Mouse (Mus musculus): Measurements from ENCODE around the gene Thoc5. TPM values are rescaled to one million over a fixed set of nuclear protein-coding genes. Genes with fewer than 3 reads are reported as not detected.

Thoc5 gene
- polyA plus RNA-seq, 2 experiments, result 34.0 to 39.0 TPM

DNA sequence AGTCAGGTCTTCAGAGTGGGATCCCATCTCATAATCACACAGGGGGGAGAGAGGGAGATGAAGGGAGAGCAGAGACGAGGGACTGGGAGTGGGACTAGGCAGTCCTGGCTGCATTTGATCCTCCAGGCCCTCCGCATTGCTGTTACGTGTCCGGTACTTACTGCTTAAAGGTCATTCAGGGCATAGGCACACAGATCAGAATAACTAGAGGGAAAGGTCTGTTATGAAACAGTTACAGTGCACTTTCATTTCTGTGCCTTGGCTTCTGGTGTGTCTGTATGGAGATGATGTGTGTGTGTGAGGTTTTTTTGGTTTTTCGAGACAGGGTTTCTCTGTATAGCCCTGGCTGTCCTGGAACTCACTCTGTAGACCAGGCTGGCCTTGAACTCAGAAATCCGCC is 11.1 kb downstream of the Thoc5 start:
- Histone ChIP-seq H3K9me3 (ENCODE audit: control insufficient read depth, low read length) (no peaks in the 10 kb centered on the region), H3K4me2 (replicated peaks; ENCODE audit: low read depth, low read length, severe bottlenecking) (no peak overlapping the region), H3K9ac (ENCODE audit: low read depth, low read length, severe bottlenecking) (no peak overlapping the region), H3K4me3 (replicated peaks; ENCODE audit: low read length) (no peak overlapping the region), H3K27me3 (ENCODE audit: control insufficient read depth, insufficient read depth, low read length) (no peaks in the 10 kb centered on the region), H3K36me3 (ENCODE audit: control insufficient read depth, insufficient read depth, low read length) (peaks cover 61% of the 10 kb centered on the region), H3K27ac (replicated peaks; ENCODE audit: low read depth, low read length) (no peak overlapping the region), H3K4me1 (ENCODE audit: control insufficient read depth, insufficient read depth, low read length) (no peaks in the 10 kb centered on the region)
- WGBS, result 93% methylated on average over 6 of the region's 6 CpGs
- ATAC-seq (ENCODE audit: low FRiP score, low read depth), result no peak
- no peak for DNase-seq (ENCODE audit: low spot score)
- no peak for TF ChIP-seq POLR2A (IDR thresholded peaks at IDR 0.05; ENCODE audit: borderline replicate concordance, extremely low read depth, insufficient read depth, insufficient read length)

DNA sequence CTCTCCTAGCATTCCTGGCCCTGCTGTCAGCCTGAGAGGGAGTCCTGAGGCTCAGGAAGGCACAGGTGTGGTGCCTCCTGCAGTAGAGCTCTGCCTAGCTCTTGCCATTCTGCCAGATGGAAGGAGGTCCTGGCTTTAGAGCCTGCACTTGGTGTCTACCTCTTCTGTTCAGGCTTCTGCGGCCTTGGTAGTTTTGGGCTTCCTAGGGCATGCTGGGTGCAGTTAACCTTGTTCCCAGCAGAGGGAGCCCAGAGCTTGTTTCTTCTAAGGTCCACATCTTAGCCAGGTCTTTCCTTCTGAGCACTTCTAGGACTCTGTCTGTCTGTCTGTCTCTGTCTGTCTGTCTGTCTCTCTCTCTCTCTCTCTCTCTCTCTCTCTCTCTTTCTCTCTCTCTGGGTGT is 20.9 kb downstream of the Thoc5 start:
- no peak for ATAC-seq (ENCODE audit: low FRiP score, low read depth)
- TF ChIP-seq POLR2A (IDR thresholded peaks at IDR 0.05; ENCODE audit: borderline replicate concordance, extremely low read depth, insufficient read depth, insufficient read length), result no peak
- Histone ChIP-seq H3K36me3 (ENCODE audit: control insufficient read depth, insufficient read depth, low read length) (peaks cover 86% of the 10 kb centered on the region), H3K9me3 (ENCODE audit: control insufficient read depth, low read length) (no peaks in the 10 kb centered on the region), H3K4me1 (ENCODE audit: control insufficient read depth, insufficient read depth, low read length) (no peaks in the 10 kb centered on the region), H3K9ac (ENCODE audit: low read depth, low read length, severe bottlenecking) (no peak overlapping the region), H3K27me3 (ENCODE audit: control insufficient read depth, insufficient read depth, low read length) (no peaks in the 10 kb centered on the region), H3K4me3 (replicated peaks; ENCODE audit: low read length) (no peak overlapping the region), H3K27ac (replicated peaks; ENCODE audit: low read depth, low read length) (no peak overlapping the region), H3K4me2 (replicated peaks; ENCODE audit: low read depth, low read length, severe bottlenecking) (no peak overlapping the region)
- DNase-seq (ENCODE audit: low spot score), result peak; percentile 57
- WGBS, result 27% methylated on average over 1 of the region's 1 CpGs

- TF ChIP-seq POLR2A (IDR thresholded peaks at IDR 0.05; ENCODE audit: borderline replicate concordance, extremely low read depth, insufficient read depth, insufficient read length), result no peak
- Histone ChIP-seq H3K4me2 (replicated peaks; ENCODE audit: low read depth, low read length, severe bottlenecking) (no peak overlapping the region), H3K27ac (replicated peaks; ENCODE audit: low read depth, low read length) (no peak overlapping the region), H3K9me3 (ENCODE audit: control insufficient read depth, low read length) (no peaks in the 10 kb centered on the region), H3K27me3 (ENCODE audit: control insufficient read depth, insufficient read depth, low read length) (no peaks in the 10 kb centered on the region), H3K9ac (ENCODE audit: low read depth, low read length, severe bottlenecking) (no peak overlapping the region), H3K4me3 (replicated peaks; ENCODE audit: low read length) (no peak overlapping the region), H3K4me1 (ENCODE audit: control insufficient read depth, insufficient read depth, low read length) (no peaks in the 10 kb centered on the region), H3K36me3 (ENCODE audit: control insufficient read depth, insufficient read depth, low read length) (peaks cover 92% of the 10 kb centered on the region)
- 89% methylated on average over 2 of the region's 2 CpGs for WGBS
- DNase-seq (ENCODE audit: low spot score) (no peak), ATAC-seq (ENCODE audit: low FRiP score, low read depth) (no peak)
Observed at GRCm38 (mm10) chr11:4921281-4921680, 26.2 kb downstream of the Thoc5 start.

DNA sequence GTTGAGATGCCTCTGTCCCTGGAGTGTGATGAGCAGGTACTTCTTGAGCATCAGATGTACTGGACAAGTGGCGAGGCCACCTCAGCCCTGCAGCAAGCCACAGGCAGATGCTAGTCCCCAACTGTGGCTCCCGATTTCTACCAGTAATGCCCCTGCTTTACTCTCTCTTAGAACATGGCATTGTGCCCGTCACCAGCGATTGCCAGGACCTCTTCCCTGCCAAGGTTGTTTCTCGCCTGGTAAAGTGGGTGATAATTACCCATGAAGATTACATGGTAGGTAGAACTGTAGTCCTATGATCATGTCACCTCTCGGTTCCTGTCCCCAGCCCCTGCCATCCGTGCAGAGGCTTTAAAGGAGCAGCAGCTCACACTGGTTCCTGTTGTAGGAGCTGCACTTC is 26.6 kb downstream of the Thoc5 start:
- Histone ChIP-seq H3K4me3 (replicated peaks; ENCODE audit: low read length) (no peak overlapping the region), H3K36me3 (ENCODE audit: control insufficient read depth, insufficient read depth, low read length) (peaks cover 97% of the 10 kb centered on the region), H3K27ac (replicated peaks; ENCODE audit: low read depth, low read length) (no peak overlapping the region), H3K9me3 (ENCODE audit: control insufficient read depth, low read length) (no peaks in the 10 kb centered on the region), H3K9ac (ENCODE audit: low read depth, low read length, severe bottlenecking) (no peak overlapping the region), H3K4me2 (replicated peaks; ENCODE audit: low read depth, low read length, severe bottlenecking) (no peak overlapping the region), H3K4me1 (ENCODE audit: control insufficient read depth, insufficient read depth, low read length) (no peaks in the 10 kb centered on the region), H3K27me3 (ENCODE audit: control insufficient read depth, insufficient read depth, low read length) (no peaks in the 10 kb centered on the region)
- 86% methylated on average over 7 of the region's 7 CpGs for WGBS
- TF ChIP-seq POLR2A (IDR thresholded peaks at IDR 0.05; ENCODE audit: borderline replicate concordance, extremely low read depth, insufficient read depth, insufficient read length), result no peak
- no peak for DNase-seq (ENCODE audit: low spot score)
- no peak for ATAC-seq (ENCODE audit: low FRiP score, low read depth)

DNA sequence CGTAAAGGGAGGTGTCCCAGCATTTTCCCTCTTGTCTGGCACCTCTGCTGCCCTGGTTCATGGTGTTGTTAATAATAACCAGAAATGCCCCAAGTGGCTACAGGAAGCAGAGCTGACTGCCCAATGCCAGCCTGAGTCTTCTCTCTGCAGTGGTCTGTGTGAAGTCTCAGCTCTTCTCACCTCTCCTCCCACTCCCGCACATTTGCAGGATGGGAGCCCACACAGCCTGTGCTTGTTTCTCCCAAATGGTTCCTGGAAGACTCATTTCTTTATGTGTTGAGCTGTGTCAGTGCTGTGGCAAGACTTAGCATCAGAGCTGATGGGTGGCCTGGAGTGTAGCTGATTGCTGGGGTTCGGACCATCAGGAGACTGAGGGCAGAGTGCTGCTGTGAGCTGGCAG is 32.1 kb downstream of the Thoc5 start:
- Histone ChIP-seq H3K9ac (ENCODE audit: low read depth, low read length, severe bottlenecking) (no peak overlapping the region), H3K4me1 (ENCODE audit: control insufficient read depth, insufficient read depth, low read length) (peaks cover 13% of the 10 kb centered on the region), H3K27me3 (ENCODE audit: control insufficient read depth, insufficient read depth, low read length) (no peaks in the 10 kb centered on the region), H3K4me2 (replicated peaks; ENCODE audit: low read depth, low read length, severe bottlenecking) (no peak overlapping the region), H3K27ac (replicated peaks; ENCODE audit: low read depth, low read length) (no peak overlapping the region), H3K9me3 (ENCODE audit: control insufficient read depth, low read length) (no peaks in the 10 kb centered on the region), H3K36me3 (ENCODE audit: control insufficient read depth, insufficient read depth, low read length) (peaks cover 73% of the 10 kb centered on the region), H3K4me3 (replicated peaks; ENCODE audit: low read length) (no peak overlapping the region)
- WGBS, result 89% methylated on average over 3 of the region's 3 CpGs
- ATAC-seq (ENCODE audit: low FRiP score, low read depth) (no peak), DNase-seq (ENCODE audit: low spot score) (no peak)
- TF ChIP-seq POLR2A (IDR thresholded peaks at IDR 0.05; ENCODE audit: borderline replicate concordance, extremely low read depth, insufficient read depth, insufficient read length), result no peak
